Mouse (Mus musculus): Measurements from ENCODE around the gene Espn.

Espn gene

GRCm38 (mm10) chr4:152151966-152152544, at the start of gene Espn:
Espn (minus strand) TSS chr4:152152371.
- DNase-seq (ENCODE audit: low spot score in 2 of 2), result no peak

GRCm38 (mm10) chr4:152201492-152201891, 49.3 kb upstream of the Espn start:
- no peak for DNase-seq (ENCODE audit: low spot score in 2 of 2)

- DNase-seq (ENCODE audit: low spot score in 2 of 2), result no peak
Observed at GRCm38 (mm10) chr4:152199617-152200016, 47.4 kb upstream of the Espn start.

DNA sequence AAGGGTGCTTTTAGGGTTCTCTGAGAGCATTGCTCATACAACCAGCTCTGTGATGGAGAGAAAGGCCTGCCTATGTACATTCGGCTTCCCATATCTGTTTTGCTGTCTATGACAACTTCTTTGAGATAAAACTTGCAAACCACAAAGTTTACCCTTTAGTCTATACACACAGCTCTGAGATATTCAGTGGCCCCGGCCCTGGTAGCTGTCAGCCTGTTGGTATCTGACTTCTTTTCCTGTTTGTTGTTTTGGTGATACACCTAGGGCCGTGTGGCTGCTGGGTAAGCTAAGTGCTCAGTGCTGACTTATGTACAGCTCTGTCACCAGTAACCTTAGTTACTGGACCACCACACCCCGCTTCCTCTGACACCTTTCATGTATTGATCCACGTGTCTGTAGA, 45.4 kb upstream of the Espn start:
- no peak for DNase-seq (ENCODE audit: low spot score in 2 of 2)

GRCm38 (mm10) chr4:152196276-152196675, 44.1 kb upstream of the Espn start:
- no peak for DNase-seq (ENCODE audit: low spot score in 2 of 2)

GRCm38 (mm10) chr4:152194476-152195175, 42.5 kb upstream of the Espn start:
- no peak for DNase-seq (ENCODE audit: low spot score in 2 of 2)

DNA sequence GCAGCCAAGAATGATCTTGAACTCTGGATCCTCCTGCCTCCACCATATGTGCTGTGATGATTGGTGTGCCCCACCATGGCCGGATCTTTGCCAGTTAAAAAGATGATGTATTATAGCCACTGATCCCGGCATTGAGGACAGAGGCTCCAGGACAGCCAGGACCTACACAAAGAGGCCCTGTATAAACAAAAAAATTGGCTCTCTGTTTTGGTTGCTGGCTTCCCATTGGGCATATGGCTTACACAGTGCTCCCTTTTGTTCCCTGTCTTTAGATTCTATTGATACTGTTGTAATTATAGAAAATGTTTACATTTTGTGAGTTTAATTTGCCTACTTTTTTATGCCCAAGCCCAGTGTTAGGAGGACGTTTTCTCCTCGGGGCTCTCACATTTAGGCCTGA, 40.4 kb upstream of the Espn start:
- no peak for DNase-seq (ENCODE audit: low spot score in 2 of 2)

DNA sequence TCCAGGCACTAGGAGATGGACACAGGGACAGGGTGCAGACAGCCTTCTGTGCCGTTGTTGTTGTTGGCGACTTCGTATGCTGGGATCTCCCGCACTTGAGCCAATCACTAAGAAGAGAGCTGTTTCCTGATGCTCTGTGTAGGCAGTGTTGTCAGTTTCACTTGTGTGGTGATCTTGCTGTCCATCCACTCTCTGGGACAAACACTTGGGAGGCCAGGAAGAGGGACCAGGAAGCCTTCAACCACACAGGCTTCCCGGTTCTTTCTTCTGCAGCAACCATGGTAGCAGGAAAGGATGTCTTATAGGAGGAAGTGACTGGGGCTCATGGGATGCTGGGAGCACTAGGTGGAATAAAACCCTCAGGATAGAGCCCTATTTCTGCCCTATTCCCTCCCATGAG, 38.5 kb upstream of the Espn start:
- DNase-seq (ENCODE audit: low spot score in 2 of 2), result no peak

GRCm38 (mm10) chr4:152190096-152190653, 38.0 kb upstream of the Espn start:
- no peak for DNase-seq (ENCODE audit: low spot score in 2 of 2)

DNA sequence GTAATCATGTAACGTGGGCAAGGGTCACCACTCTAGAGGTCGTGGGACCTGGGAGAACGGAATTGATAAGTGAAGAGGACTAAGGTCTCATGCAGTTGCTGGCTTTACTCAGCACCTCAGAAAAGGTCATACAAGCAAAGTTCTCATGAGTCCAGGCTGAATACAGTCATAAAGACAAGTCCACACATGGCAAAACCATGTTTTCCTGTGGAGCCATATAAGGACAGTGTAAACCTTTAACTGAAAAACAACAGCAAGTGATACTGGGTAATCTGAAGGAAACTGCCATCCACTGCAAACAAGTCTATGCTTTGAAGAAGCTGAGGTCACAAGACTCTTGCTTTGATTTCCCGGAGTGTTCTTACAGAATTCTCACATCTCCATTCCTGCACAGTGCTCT, 37.5 kb upstream of the Espn start:
- no peak for DNase-seq (ENCODE audit: low spot score in 2 of 2)

DNA sequence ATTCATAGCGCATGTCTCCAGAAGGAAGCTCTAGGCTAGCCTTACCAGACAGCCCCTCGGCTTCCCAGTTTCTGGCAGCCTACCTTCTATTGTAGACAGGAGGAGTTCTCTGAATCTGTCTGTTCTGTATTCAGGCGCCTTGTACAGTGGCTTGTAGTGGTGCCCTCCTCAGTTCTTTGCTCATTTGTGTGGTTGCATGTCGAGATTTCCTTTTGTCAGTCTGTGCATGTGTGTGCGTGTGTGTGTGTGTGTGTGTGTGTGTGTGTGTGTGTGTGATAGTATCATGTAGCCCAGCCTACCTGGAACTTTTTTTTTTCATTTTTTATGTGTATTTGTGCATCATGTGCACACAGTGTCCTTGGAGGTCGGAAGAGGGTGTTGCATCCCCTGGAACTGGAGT, 36.9 kb upstream of the Espn start:
- DNase-seq (ENCODE audit: low spot score in 2 of 2), result no peak

DNA sequence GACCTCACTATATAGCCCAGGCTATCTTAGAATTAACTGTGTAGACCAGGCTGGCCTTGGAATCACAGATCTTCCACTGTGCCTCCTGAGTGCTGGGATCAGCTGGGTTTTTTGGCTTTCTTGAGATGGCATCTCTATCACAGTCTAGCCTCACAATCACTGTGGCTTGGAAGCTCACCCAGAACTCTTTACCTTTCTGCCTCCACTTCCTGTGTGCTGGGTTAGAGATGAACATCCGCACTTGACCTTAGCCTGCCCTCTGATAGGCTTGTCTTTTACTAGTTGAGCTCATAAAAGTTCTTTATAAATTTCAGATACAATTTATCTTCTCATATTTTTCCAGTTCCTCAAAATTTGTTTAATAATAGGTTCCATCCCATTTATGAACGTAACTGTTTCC, 36.5 kb upstream of the Espn start:
- no peak for DNase-seq (ENCODE audit: low spot score in 2 of 2)

- DNase-seq (ENCODE audit: low spot score in 2 of 2), result no peak
Observed at GRCm38 (mm10) chr4:152187142-152187541, 35.0 kb upstream of the Espn start.

GRCm38 (mm10) chr4:152186205-152187082, 34.3 kb upstream of the Espn start:
- DNase-seq (ENCODE audit: low spot score in 2 of 2), result no peak

GRCm38 (mm10) chr4:152185510-152186204, 33.5 kb upstream of the Espn start:
- DNase-seq (ENCODE audit: low spot score in 2 of 2), result no peak

- DNase-seq (ENCODE audit: low spot score in 2 of 2), result no peak
Observed at GRCm38 (mm10) chr4:152185137-152185509, 33.0 kb upstream of the Espn start.

DNA sequence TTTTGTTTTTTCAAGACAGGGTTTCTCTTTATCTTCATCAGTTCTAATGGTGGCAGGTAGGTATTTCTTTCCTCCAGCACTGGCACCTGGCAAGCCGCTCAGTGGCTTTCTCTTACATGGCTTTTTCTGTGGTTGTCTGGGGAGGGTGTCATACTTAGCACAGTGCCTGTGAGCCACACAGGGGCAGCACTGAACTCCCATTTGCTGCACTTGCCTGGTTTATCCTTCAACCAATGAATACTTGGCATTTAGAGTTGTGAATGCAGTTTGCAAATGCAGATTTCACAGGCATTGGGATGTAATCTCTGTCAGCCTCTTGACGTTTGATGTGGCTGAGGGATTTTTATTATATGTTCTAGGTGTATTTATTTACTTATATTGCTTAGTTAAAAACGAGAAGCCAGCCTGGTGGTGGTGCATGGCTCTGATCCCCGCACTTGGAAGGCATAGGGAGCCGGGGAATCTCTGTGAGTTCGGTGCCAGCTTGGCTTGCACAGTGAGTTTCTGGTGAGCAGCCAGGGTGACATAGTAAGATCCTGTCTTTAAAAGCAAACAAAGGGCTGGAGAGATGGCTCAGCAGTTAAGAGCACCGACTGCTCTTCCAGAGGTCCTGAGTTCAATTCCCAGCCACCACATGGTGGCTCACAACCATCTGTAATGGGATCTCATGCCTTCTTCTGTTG, 32.3 kb upstream of the Espn start:
- no peak for DNase-seq (ENCODE audit: low spot score in 2 of 2)

GRCm38 (mm10) chr4:152182205-152182604, 30.0 kb upstream of the Espn start:
- no peak for DNase-seq (ENCODE audit: low spot score in 2 of 2)

DNA sequence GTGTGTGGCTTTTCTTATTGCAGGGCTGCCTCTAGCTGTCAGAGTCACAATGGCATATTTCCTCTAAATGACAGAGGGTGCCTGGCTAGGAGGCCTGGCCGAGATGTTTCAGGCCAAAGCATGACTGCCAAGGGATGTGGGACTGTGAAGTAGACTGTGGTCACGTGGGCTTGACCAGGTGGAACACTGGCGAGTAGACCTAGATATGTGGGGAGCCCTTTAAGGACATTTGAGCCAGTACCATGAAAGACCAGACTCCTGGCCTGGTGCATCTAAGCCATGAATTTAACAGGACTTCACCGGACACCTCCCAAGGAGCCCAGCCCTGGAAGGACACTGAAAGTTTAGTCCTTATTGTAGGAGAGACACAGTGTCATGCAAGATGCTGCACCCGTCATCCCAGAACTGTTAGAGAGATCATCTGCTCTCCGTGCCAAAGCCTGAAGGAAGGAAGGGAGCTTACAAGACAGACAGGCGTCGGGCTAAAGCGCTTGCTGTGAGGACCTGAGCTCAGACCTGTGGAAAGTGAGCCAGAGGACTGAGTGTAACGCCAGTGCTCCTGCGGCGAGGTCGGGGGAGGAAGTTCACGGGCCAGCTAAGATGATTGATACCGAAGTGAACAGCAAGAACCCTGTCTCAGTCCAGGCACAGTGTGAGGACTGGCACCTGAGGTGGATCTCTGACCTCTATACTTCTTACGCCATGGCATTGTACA, 27.9 kb upstream of the Espn start:
- DNase-seq (ENCODE audit: low spot score in 2 of 2), result no peak

GRCm38 (mm10) chr4:152178916-152179705, 26.9 kb upstream of the Espn start:
- DNase-seq (ENCODE audit: low spot score in 2 of 2), result no peak

Measured in frontal cortex, postnatal 14 days (tissue).